Mouse (Mus musculus): Measurements from ENCODE around the gene Ptprn. TPM values are rescaled to one million over a fixed set of nuclear protein-coding genes. Genes with fewer than 3 reads are reported as not detected.

Ptprn gene
- total RNA-seq, 2 experiments from 2014 or later, result not detected

DNA sequence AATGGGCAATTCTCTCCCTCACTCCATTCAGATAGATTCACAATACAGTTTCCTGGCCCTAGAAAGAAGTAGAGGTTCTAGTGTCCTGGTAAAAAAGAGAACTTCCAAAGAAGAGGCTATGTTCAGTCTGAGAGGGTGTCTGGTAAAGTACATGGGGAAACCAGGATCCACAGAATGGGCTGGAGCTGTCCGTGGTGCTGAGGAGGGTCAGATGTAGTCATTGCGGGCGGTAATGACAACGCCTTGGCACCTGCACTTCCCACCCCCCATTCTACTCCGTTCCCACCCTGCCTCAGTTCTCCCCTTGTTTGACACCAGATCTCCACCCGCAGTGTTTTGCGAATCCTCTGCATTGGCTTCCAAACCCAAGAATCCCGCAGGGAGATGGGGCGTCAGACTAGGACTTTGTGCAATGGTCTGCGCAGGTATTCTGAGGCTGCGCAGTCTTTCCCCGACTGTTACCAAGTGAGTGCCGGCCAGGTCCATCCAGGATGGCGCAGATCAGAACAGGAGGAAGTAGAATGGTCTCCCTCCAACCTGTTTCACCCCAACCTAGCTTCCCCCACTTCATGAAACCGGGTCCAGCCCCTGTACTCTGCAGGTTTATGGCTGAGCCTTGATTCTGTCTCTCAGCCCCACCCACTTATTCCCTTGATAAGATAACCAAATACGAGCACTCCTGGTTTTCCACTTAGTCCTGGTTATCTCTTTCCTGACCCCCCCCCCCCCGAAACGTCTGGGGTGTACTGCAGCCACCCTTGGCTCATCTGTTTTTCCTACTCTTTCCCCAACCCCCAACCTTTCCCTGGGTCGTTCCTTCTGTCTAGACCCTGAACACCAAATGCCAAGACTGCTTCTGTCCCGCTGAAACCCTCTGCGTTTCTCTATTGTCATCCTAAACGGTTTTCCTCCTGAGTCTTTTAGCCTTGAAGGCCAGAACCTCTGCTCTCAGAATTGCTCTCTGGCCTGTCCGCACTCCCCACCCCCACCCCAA, 13.2 kb upstream of the Ptprn start:
- no peak overlapping the region for H3K27ac ChIP-seq
- no peak overlapping the region for H3K4me3 ChIP-seq
- TF ChIP-seq CTCF (IDR thresholded peaks at IDR 0.05), result no peak
- intact Hi-C loops (cut with DNase I), result no loop called here
- DNase-seq, result peak; percentile 50

GRCm38 (mm10) chr1:75262969-75263951, 1.0 kb downstream of the Ptprn start:
- intact Hi-C loops (cut with DNase I), result no loop called here
- no peak for TF ChIP-seq CTCF (IDR thresholded peaks at IDR 0.05)
- Histone ChIP-seq H3K4me3 (no peak overlapping the region), H3K27ac (no peak overlapping the region)
- DNase-seq, result peak; percentile 70

DNA sequence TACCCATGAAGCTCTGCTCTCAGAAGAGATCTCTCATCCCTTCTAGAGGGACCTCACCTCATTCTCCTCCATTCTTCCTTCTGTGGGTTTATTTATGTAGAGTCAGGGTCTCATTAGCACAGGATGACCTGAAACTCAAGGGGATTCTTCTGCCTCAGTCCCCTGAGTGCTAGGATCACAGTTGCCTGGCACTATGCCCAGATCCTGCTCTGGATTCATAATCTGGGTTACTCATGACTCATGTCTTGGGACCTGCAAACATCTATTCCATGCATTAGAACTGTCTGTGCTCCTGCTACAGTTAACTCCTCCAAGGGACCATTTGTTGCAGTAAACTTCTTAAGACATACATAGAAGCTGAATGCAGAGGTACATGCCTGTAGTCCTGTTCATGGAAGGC, 3.0 kb downstream of the Ptprn start:
- no peak overlapping the region for H3K4me3 ChIP-seq
- no peak for TF ChIP-seq CTCF (IDR thresholded peaks at IDR 0.05)
- no peak overlapping the region for H3K27ac ChIP-seq
- intact Hi-C loops (cut with DNase I), result no loop called here
- no peak for DNase-seq

DNA sequence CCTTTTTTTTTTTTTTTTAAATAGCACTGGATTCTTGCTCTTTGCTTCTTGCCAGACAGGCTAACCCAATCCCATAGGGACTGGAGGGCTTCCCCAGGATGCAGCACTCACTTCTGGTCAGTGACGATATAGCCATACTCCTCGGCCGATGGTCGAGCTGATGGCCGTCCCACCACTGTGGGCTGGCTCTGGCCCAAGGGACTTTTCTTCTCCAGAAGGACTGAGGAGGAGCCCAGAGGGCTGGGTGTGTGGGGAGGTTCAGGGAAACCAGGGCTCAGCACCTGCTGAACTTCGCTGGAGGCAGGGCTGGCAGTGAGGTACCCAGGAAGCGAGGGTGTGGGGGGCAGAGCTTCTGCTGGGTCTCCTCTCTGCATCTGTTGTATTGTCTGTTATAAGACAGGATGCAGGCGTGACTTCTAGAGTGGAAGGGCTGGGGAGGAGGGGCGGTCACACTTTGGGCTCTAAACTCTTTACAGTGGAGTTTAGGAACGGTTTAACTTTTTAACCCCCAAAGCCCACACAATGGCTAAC, 8.7 kb downstream of the Ptprn start:
- DNase-seq, result peak; percentile 15
- intact Hi-C loops (cut with DNase I), result no loop called here
- no peak overlapping the region for H3K27ac ChIP-seq
- no peak overlapping the region for H3K4me3 ChIP-seq
- TF ChIP-seq CTCF (IDR thresholded peaks at IDR 0.05), result no peak

- intact Hi-C loops (cut with DNase I), result loop anchor here (5.0 kb wide), 3 partner anchors 63 to 307 kb away; partner anchors contain the start of gene Dnpep
- Histone ChIP-seq H3K27ac (no peak overlapping the region), H3K4me3 (no peak overlapping the region)
- TF ChIP-seq CTCF (IDR thresholded peaks at IDR 0.05), result no peak
- peak; percentile 15 for DNase-seq
Measured at GRCm38 (mm10) chr1:75254625-75255013, 9.7 kb downstream of the Ptprn start.

GRCm38 (mm10) chr1:75253849-75254624, 10.3 kb downstream of the Ptprn start:
- intact Hi-C loops (cut with DNase I), result loop anchor here (5.0 kb wide), 3 partner anchors 63 to 307 kb away; partner anchors contain the start of gene Dnpep
- DNase-seq, result peak; percentile 82
- TF ChIP-seq CTCF (IDR thresholded peaks at IDR 0.05), result peak; percentile 94; the same call in 1 of the 2 replicates

DNA sequence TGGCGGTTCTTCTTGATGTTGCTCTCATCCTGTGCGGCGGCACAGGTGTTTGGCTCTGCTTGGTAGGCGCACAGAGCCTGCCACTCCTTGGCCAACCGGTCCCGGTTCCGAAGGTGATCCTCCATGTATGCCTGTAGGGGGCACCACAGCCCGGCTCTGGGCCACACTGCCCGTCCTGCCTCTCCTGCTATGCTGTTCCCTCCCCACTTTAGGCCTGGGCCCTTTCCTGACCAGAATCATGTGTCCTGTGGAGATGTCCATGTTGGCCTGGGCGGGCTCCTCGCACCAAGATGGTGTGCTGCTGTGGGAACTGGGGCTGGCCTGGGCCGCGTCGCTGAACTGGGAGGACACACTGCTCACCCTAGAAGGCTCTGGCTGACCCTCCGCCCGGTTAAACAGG, 11.3 kb downstream of the Ptprn start:
- peak; percentile 29; the same call in 1 of the 2 replicates for TF ChIP-seq CTCF (IDR thresholded peaks at IDR 0.05)
- Histone ChIP-seq H3K4me3 (no peak overlapping the region), H3K27ac (no peak overlapping the region)
- intact Hi-C loops (cut with DNase I), result loop anchor here (5.0 kb wide), 3 partner anchors 64 to 306 kb away; partner anchors contain the start of gene Dnpep
- peak; percentile 30 for DNase-seq

More at GRCm38 (mm10) chr1:75253849-75254624, 10.3 kb downstream of the Ptprn start:
- Histone ChIP-seq H3K4me3 (no peak overlapping the region), H3K27ac (no peak overlapping the region)

- intact Hi-C loops (cut with DNase I), result loop anchor here (5.0 kb wide), 3 partner anchors 65 to 305 kb away; partner anchors contain the start of gene Dnpep
- Histone ChIP-seq H3K27ac (no peak overlapping the region), H3K4me3 (no peak overlapping the region)
- TF ChIP-seq CTCF (IDR thresholded peaks at IDR 0.05), result no peak
- DNase-seq, result no peak
Measured at GRCm38 (mm10) chr1:75252308-75252707, 12.0 kb downstream of the Ptprn start.

- peak overlapping the region; percentile 63 for H3K4me3 ChIP-seq
- intact Hi-C loops (cut with DNase I), result loop anchor here (1.0 to 5.0 kb wide), 5 partner anchors 15 to 304 kb away; partner anchors contain the start of genes Dnajb2 and Dnpep
- peak; percentile 87 for DNase-seq
- peak overlapping the region; percentile 79 for H3K27ac ChIP-seq
- TF ChIP-seq CTCF (IDR thresholded peaks at IDR 0.05), result peak; percentile 99
Measured at GRCm38 (mm10) chr1:75251112-75251970, 13.0 kb downstream of the Ptprn start.

- no peak overlapping the region for H3K4me3 ChIP-seq
- intact Hi-C loops (cut with DNase I), result loop anchor here (2.0 to 5.0 kb wide), 4 partner anchors 14 to 303 kb away; partner anchors contain the start of genes Dnajb2 and Dnpep
- TF ChIP-seq CTCF (IDR thresholded peaks at IDR 0.05), result no peak
- DNase-seq, result no peak
- H3K27ac ChIP-seq, result no peak overlapping the region
Measured at GRCm38 (mm10) chr1:75250498-75250897, 13.8 kb downstream of the Ptprn start.

Measured in gastrocnemius, adult 2 months (tissue).